Mouse (Mus musculus): ENCODE measurements around the gene Brpf3. TPM values are rescaled to one million over a fixed set of nuclear protein-coding genes. Genes with fewer than 3 reads are reported as not detected.
"Not testable (repeated sequence)": the region's sequence is repeated elsewhere in the genome, so short reads cannot be mapped to it uniquely, and the experiment has no call there.

Brpf3 gene
- polyA plus RNA-seq, 1 experiment from 2014 or later, result 14.0 TPM

- WGBS, result 81% methylated on average over 1 of the region's 1 CpGs
Measured at GRCm38 (mm10) chr17:28803316-28803715, 2.4 kb downstream of the Brpf3 start.

GRCm38 (mm10) chr17:28804973-28805372 is 4.1 kb downstream of the Brpf3 start:
- no peaks in the 10 kb centered on the region for H3K9me3 ChIP-seq (replicated peaks)
- no peak overlapping the region for H3K4me3 ChIP-seq
- H3K4me1 ChIP-seq, result peaks cover 18% of the 10 kb centered on the region
- no peak for DNase-seq (ENCODE audit: low spot score)
- no peaks in the 10 kb centered on the region for H3K27me3 ChIP-seq (ENCODE audit: low read depth, poor library complexity, severe bottlenecking)
- WGBS, result 94% methylated on average over 6 of the region's 6 CpGs
- H3K27ac ChIP-seq, result no peak overlapping the region
- peaks cover 60% of the 10 kb centered on the region for H3K36me3 ChIP-seq

More at GRCm38 (mm10) chr17:28803316-28803715, 2.4 kb downstream of the Brpf3 start:
- H3K27ac ChIP-seq, result no peak overlapping the region
- no peaks in the 10 kb centered on the region for H3K9me3 ChIP-seq (replicated peaks)
- no peak for DNase-seq (ENCODE audit: low spot score)
- H3K36me3 ChIP-seq, result peaks cover 44% of the 10 kb centered on the region
- peaks cover 29% of the 10 kb centered on the region for H3K4me1 ChIP-seq
- no peaks in the 10 kb centered on the region for H3K27me3 ChIP-seq (ENCODE audit: low read depth, poor library complexity, severe bottlenecking)
- no peak overlapping the region for H3K4me3 ChIP-seq

- Histone ChIP-seq H3K36me3 (peaks cover 78% of the 10 kb centered on the region), H3K4me3 (no peak overlapping the region), H3K9me3 (replicated peaks) (no peaks in the 10 kb centered on the region), H3K27ac (no peak overlapping the region), H3K27me3 (ENCODE audit: low read depth, poor library complexity, severe bottlenecking) (no peaks in the 10 kb centered on the region), H3K4me1 (peaks cover 11% of the 10 kb centered on the region)
- DNase-seq (ENCODE audit: low spot score), result no peak
- 96% methylated on average over 19 of the region's 19 CpGs for WGBS
Measured at GRCm38 (mm10) chr17:28806770-28807169, 5.9 kb downstream of the Brpf3 start.

GRCm38 (mm10) chr17:28808714-28809113 is 7.8 kb downstream of the Brpf3 start:
- H3K4me3 ChIP-seq, result no peak overlapping the region
- H3K36me3 ChIP-seq, result peaks cover 97% of the 10 kb centered on the region
- no peaks in the 10 kb centered on the region for H3K4me1 ChIP-seq
- WGBS, result 95% methylated on average over 8 of the region's 8 CpGs
- H3K9me3 ChIP-seq (replicated peaks), result no peaks in the 10 kb centered on the region
- H3K27ac ChIP-seq, result no peak overlapping the region
- H3K27me3 ChIP-seq (ENCODE audit: low read depth, poor library complexity, severe bottlenecking), result no peaks in the 10 kb centered on the region
- DNase-seq (ENCODE audit: low spot score), result no peak

- no peak for DNase-seq (ENCODE audit: low spot score)
- Histone ChIP-seq H3K36me3 (peaks cover 97% of the 10 kb centered on the region), H3K27me3 (ENCODE audit: low read depth, poor library complexity, severe bottlenecking) (no peaks in the 10 kb centered on the region), H3K9me3 (replicated peaks) (no peaks in the 10 kb centered on the region), H3K4me3 (no peak overlapping the region), H3K27ac (no peak overlapping the region), H3K4me1 (no peaks in the 10 kb centered on the region)
- WGBS, result 96% methylated on average over 10 of the region's 10 CpGs
Measured at GRCm38 (mm10) chr17:28809175-28809831, 8.4 kb downstream of the Brpf3 start.

GRCm38 (mm10) chr17:28812345-28812744 is 11.5 kb downstream of the Brpf3 start:
- WGBS, result 95% methylated on average over 10 of the region's 10 CpGs
- no peaks in the 10 kb centered on the region for H3K9me3 ChIP-seq (replicated peaks)
- no peak for DNase-seq (ENCODE audit: low spot score)
- H3K4me1 ChIP-seq, result no peaks in the 10 kb centered on the region
- H3K27me3 ChIP-seq (ENCODE audit: low read depth, poor library complexity, severe bottlenecking), result no peaks in the 10 kb centered on the region
- peaks cover 97% of the 10 kb centered on the region for H3K36me3 ChIP-seq
- H3K4me3 ChIP-seq, result no peak overlapping the region
- no peak overlapping the region for H3K27ac ChIP-seq

- Histone ChIP-seq H3K36me3 (peaks cover 98% of the 10 kb centered on the region), H3K27me3 (ENCODE audit: low read depth, poor library complexity, severe bottlenecking) (no peaks in the 10 kb centered on the region), H3K27ac (no peak overlapping the region), H3K4me1 (no peaks in the 10 kb centered on the region), H3K9me3 (replicated peaks) (no peaks in the 10 kb centered on the region), H3K4me3 (no peak overlapping the region)
- no peak for DNase-seq (ENCODE audit: low spot score)
- WGBS, result 93% methylated on average over 18 of the region's 18 CpGs
Measured at GRCm38 (mm10) chr17:28814529-28815097, 13.7 kb downstream of the Brpf3 start.

GRCm38 (mm10) chr17:28815384-28816004 is 14.6 kb downstream of the Brpf3 start:
- DNase-seq (ENCODE audit: low spot score), result no peak
- WGBS, result 86% methylated on average over 10 of the region's 10 CpGs
- H3K27ac ChIP-seq, result no peak overlapping the region

GRCm38 (mm10) chr17:28816326-28816725 is 15.4 kb downstream of the Brpf3 start:
- not testable (repeated sequence) for DNase-seq (ENCODE audit: low spot score); H3K4me1 ChIP-seq; H3K4me3 ChIP-seq; H3K9me3 ChIP-seq (replicated peaks); H3K27ac ChIP-seq; H3K27me3 ChIP-seq (ENCODE audit: low read depth, poor library complexity, severe bottlenecking)
- H3K36me3 ChIP-seq, result peaks cover 98% of the 10 kb centered on the region
- WGBS, result 95% methylated on average over 10 of the region's 10 CpGs

More at GRCm38 (mm10) chr17:28815384-28816004, 14.6 kb downstream of the Brpf3 start:
- Histone ChIP-seq H3K4me1 (no peaks in the 10 kb centered on the region), H3K9me3 (replicated peaks) (no peaks in the 10 kb centered on the region), H3K4me3 (no peak overlapping the region), H3K27me3 (ENCODE audit: low read depth, poor library complexity, severe bottlenecking) (no peaks in the 10 kb centered on the region), H3K36me3 (peaks cover 98% of the 10 kb centered on the region)

- Histone ChIP-seq H3K27ac (no peak overlapping the region), H3K4me3 (no peak overlapping the region), H3K9me3 (replicated peaks) (no peaks in the 10 kb centered on the region), H3K36me3 (peaks cover 99% of the 10 kb centered on the region), H3K4me1 (no peaks in the 10 kb centered on the region), H3K27me3 (ENCODE audit: low read depth, poor library complexity, severe bottlenecking) (no peaks in the 10 kb centered on the region)
- 95% methylated on average over 25 of the region's 25 CpGs for WGBS
- no peak for DNase-seq (ENCODE audit: low spot score)
Measured at GRCm38 (mm10) chr17:28816875-28817811, 16.3 kb downstream of the Brpf3 start.

- H3K27ac ChIP-seq, result no peak overlapping the region
- no peaks in the 10 kb centered on the region for H3K9me3 ChIP-seq (replicated peaks)
- no peaks in the 10 kb centered on the region for H3K27me3 ChIP-seq (ENCODE audit: low read depth, poor library complexity, severe bottlenecking)
- DNase-seq (ENCODE audit: low spot score), result no peak
- no peak overlapping the region for H3K4me3 ChIP-seq
- WGBS, result 89% methylated on average over 2 of the region's 2 CpGs
- no peaks in the 10 kb centered on the region for H3K4me1 ChIP-seq
- peaks cover 99% of the 10 kb centered on the region for H3K36me3 ChIP-seq
Measured at GRCm38 (mm10) chr17:28820189-28820588, 19.3 kb downstream of the Brpf3 start.

- H3K27me3 ChIP-seq (ENCODE audit: low read depth, poor library complexity, severe bottlenecking), result no peaks in the 10 kb centered on the region
- no peak for DNase-seq (ENCODE audit: low spot score)
- H3K4me3 ChIP-seq, result no peak overlapping the region
- 95% methylated on average over 13 of the region's 13 CpGs for WGBS
- H3K9me3 ChIP-seq (replicated peaks), result no peaks in the 10 kb centered on the region
- H3K27ac ChIP-seq, result no peak overlapping the region
- peaks cover 100% of the 10 kb centered on the region for H3K36me3 ChIP-seq
- no peaks in the 10 kb centered on the region for H3K4me1 ChIP-seq
Measured at GRCm38 (mm10) chr17:28823004-28823745, 22.3 kb downstream of the Brpf3 start.
